Mouse (Mus musculus): ENCODE data around the gene Tssk1. TPM values are rescaled to one million over a fixed set of nuclear protein-coding genes. Genes with fewer than 3 reads are reported as not detected.

The Tssk1 gene
- total RNA-seq, 2 experiments from 2014 or later: not detected

DNA sequence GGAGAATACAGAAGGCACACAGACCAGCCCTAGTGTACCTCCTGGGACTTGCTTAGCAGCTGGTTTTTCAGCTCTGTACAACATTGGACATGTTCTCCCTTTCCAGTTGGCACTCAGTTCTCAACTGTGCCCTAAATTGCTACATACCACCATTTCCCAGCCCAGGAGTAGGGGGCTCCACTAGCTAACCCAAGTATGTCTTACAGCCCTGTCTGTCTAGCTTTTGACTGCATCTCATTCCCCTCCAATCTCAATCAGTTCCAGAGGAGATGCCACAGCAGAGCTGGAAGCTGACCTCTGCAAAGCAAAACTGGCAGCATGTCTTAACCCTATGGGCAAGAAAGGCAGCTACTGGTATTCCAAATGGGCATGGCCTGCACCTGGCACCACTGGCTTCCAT, 2.1 kb downstream of the Tssk1 start:
- DNase-seq (ENCODE audit: low spot score in 2 of 2): no peak

GRCm38 (mm10) chr16:17898462-17898861, 4.4 kb downstream of the Tssk1 start, which contains the start of the genes Dgcr2 and Tssk2:
Dgcr2 (minus strand) TSS chr16:17898562.
Tssk2 (plus strand) TSS chr16:17898637.
- DNase-seq (ENCODE audit: low spot score in 2 of 2): no peak

GRCm38 (mm10) chr16:17911052-17911595, 17.1 kb downstream of the Tssk1 start, which contains the start of gene Ess2:
Ess2 (minus strand) TSS chr16:17911348.
- peak; percentile 89 to 93 for DNase-seq (ENCODE audit: low spot score in 2 of 2)

DNA sequence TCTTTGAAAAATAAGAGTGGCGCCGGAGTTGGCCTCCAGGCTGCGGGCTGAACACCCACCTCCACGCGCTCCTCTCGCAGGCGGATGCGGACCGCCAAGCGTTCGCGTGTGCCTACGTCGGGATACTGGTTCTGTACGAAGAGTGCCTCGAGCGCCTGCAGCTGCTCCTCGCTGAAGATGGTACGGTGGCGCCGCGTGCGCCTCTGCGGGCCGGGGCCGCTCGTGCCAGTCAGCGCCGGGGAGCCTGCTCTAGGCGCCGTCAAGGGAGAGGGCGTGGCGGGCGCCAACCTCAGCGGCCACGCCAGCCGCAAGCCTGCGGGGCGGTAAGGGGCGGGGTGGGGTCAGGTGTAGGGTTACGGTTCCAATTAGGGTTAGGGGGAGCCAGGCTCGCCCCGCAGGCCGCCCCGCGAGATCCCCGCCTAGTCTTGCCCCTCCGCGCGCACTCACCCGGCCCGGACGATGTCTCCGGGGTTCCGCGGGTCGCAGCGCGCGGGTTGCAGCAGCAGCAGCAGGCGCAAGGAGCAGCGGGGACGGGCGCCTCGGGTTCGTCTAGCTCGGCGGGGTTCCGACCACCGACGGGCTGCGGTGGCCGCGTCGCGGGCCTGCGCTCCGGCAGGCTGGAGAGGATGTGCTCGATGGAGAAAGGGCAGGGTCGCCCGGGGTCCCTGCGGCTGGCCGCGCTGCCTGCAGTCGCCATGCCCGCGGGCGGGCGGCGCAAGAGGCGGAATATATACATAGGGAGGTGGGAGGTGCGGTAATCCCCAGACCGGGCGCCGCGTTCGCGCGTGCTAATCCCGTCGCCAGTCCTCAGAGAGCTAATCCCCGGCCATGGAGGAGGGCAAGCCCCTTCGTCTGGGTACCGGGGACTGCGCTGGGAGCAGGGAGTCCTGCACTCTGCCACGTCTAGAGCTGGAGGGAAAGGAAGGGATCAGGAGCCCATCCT, 20.6 kb downstream of the Tssk1 start, which contains the start of gene Gsc2:
Gene Gsc2 (minus strand): TSS at position 753 of the 943 bp plus-strand sequence.
- peak in 1 of 2 experiments; percentile 20 for DNase-seq (ENCODE audit: low spot score in 2 of 2)

DNA sequence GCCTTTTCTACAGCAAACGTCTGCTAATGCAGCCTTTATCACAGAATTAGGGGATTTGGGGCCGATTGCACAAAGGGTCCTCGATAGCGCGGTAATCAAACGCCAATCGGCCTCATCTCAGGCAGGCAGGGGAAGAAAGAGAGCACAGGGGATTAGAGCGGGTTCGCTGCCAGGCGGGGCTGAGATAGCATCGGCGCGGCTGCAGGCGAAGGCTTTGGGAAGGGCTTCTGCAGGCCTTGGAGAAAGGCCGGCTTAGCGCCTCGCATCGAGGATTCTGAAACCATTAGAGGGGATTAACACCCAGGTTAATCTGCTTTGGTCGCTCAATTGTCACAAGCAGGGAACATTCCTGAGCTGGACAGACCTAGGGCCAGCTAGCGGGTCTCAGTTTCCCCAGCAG, 26.6 kb downstream of the Tssk1 start:
- no peak for DNase-seq (ENCODE audit: low spot score in 2 of 2)

DNA sequence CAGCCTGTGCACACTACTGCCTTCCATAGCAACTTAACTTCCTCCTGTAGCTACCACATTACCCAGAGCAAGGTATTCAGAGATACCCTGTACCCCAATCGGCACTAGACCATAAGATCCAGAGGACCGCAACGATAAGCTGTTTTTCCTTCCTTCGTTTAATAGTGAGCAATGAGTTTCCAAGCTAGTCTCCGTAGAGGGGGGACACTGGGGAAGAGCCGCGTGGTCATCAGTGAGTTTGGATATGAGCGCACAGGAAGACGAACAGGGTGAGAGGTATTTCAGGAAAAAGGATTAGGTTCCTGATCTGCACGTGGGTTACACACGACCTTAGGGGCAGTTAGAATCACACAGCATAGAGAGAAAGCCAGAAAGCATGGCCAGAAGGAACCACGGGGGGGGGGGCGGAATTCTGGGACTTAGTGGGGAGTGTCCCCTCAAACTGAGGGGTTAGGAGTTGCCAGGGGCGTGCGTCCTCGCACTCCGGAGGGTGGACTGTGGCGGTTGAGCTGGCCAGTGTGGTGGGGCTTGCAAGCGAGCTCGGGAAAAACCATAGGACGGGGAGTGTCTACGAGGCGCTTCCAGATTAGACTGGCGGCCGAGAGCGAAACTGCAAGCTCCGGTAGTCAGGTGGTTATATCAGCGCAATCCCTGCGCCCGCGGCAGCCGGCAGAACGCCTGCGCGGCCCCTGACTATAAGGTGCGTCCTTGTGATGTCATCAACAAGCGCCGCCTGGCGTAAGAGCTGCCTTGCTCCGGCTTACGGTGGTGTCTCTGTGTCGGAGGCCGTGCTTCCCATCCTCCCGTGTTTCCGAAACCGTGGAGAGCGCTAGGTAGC, 27.5 kb downstream of the Tssk1 start:
- DNase-seq (ENCODE audit: low spot score in 2 of 2): peak; percentile 96 to 98

- DNase-seq (ENCODE audit: low spot score in 2 of 2): peak in 1 of 2 experiments; percentile 17
Observed at GRCm38 (mm10) chr16:17922163-17922538, 28.1 kb downstream of the Tssk1 start.

DNA sequence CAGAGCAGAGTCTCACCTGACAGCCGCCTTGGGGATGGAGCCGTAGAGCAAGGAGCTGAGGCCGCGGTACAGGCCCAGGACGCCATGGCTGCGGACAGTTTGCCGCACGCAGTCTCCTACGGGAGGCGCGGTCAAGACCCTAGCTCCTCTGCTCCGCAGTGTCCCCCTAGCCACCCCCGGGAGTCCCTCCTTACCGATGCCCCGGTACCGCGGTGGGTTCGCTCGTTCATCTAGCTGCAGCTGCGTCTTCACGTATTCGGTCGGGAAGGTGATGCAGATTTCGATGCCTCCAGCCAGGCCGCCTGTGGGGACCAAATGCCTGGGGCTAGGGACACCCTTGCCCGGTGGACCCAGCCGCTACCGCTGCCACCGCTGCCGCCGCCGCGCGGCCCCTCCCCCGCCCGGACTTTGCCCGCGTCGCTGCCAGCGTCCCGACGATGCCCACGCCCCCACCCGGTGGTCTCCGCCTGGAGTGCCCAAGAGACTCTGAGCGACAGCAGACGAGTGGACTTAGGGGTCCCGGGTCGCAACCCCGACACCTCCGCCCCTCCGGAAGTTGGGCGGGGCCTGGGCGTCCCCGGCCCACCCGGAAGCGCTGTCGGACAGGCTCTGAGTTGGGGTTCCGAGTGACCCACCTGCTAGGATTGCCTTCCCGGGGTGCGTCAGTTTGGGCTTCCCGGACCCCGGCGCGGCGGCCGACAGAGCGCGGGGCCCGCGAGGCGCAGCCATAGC, 33.5 kb downstream of the Tssk1 start:
- DNase-seq (ENCODE audit: low spot score in 2 of 2): peak; percentile 20 to 43

- DNase-seq (ENCODE audit: low spot score in 2 of 2): peak; percentile 73 to 85
Observed at GRCm38 (mm10) chr16:17928087-17928580, 34.1 kb downstream of the Tssk1 start, which contains the start of gene Slc25a1. Slc25a1 (minus strand) TSS chr16:17928219.

DNA sequence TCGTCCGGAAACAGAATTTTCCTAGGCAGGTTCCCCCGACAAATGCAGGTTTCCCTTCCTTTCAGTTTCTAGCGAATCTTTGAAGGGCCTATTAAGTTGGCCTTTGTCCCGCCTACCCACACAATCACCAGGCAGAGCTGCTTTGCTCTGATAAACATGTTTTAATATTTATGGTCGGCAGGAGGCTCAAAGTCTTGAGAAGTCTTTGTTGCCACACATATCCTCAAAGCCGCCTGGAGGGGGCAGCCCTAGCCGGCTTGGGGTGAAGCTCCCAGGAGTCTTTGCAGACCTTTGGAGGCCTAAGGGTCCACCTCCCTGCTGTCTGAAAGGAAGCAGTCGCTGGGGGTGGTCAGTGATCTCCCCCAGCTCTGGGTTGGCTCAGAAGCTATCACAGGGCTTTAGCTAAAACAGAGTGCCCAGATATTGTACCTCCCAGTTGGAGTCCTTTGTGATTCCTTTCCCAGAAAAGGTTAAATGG, 34.6 kb downstream of the Tssk1 start:
- peak; percentile 38 to 47 for DNase-seq (ENCODE audit: low spot score in 2 of 2)

DNA sequence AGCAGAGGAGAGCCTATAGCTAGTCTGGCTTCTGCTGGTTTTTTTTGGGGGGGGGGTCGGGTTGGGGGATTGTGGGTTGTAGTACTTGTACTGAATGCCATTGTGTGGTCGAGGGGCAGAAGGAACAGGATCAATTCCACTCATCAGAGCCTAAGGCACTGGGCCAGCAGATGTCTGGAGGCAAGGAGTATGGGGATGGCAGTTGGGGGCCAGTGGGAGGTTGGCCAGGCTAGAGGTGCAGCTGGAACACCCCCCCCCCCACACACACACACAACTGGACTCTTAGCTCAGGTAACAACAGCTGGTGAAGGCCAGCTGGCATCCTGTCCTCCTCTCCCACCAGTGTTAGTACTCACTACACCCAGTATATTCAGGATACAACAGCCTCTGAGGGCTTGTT, 35.2 kb downstream of the Tssk1 start:
- DNase-seq (ENCODE audit: low spot score in 2 of 2): no peak

DNA sequence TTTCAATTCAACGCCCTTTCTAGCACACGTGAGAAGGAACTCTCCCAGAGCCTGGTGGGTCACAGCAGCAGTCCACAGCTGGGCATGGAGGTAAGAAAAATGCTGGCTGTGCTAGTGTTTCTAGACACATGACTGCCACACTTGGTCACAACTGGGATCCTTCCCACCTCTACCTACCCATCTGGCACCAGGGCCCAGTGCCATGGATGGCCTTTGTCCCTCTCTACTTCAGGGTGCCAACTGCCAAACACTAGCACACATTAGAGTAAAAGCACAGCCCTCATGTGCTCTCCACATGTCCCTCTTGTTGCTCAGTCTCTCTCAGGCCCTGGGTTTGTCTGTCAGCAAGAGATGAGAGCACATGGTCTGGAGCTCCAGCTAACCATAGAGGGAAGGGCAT, 35.6 kb downstream of the Tssk1 start:
- no peak for DNase-seq (ENCODE audit: low spot score in 2 of 2)

DNA sequence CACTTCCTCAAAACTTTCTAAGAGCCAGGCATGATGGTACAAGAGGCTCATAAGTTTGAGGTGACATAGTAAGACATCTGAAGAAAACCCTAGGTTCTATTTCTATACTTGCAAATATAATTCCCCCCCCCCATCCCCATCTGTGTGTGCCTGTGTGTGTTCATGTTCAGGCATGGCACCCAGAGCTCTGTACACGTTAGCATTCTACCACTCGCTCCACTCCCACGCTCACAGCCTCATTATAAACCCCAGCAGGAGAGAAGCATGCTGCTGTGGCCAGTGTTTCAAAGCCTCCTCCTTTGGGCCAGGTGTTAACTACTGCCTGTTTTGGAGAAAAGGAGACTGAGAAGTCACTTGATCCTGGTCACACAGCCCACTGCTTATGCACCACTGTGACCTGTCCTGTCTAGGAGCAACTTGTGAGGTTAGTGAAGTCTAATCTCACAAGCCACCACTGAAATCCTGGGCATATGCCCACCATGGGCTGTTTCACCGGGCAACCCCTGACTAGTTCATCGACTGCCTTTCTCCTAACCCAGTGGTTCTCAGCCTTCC, 38.0 kb downstream of the Tssk1 start:
- DNase-seq (ENCODE audit: low spot score in 2 of 2): no peak

DNA sequence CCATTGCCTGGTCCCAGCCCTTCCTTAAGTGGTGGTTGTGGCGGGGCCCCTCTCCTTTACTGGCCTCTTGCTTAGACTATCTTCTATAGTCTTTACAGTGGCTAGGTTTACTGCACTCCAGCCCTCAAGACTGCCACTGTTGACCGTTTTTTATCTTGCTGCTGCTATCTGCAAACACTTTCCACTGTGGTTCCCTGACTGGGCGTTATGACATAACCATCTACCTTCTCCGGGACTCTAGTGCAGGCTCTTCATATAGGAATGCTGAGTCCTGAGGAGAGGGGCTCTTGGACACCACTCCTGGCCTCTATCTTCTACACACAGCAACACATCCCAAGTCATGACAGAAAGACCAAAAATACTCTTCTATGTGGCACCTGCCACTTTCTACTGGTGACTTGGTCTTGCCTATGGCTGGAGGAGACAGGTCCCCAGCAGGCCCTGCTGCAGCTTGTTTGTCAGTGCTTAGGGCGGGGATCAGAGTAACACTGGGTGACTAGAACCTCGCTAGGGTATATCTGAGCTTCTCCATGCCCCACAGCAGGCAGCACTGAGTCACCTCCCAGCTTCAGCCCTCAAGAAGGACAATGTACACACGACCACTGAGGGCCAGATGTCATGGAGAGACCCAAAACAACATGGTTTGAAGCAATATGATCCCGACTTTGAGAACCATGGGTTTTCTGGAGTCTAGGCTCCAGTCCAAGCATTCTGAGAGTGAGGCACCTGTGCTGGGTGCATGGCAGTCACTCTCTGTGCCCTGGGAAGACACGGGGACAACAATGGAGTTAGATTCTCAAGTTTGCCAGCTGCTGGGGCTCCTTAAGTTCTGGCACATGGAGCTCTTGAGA, 39.8 kb downstream of the Tssk1 start:
- no peak for DNase-seq (ENCODE audit: low spot score in 2 of 2)

- DNase-seq (ENCODE audit: low spot score in 2 of 2): no peak
Observed at GRCm38 (mm10) chr16:17934445-17934910, 40.5 kb downstream of the Tssk1 start.

DNA sequence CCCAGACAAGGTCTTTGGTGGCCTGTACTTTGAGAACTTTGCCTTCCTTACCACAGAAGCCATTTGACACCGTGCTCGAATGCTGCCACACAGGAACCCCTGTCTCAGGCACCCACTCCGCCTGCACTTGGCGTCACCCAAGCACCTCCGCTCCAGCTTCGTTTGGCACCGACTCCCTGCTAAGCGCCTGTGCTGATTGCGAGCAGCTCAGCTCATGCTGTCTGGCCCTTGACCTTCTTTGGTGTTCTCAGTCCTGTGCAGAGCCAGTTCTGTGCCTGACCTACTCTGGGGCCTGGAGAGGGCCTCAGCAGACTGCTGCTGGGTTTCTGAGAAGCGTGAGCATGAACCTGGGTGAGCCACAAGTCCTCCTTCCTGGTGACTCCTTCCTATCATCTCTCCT, 42.8 kb downstream of the Tssk1 start:
- no peak for DNase-seq (ENCODE audit: low spot score in 2 of 2)

- no peak for DNase-seq (ENCODE audit: low spot score in 2 of 2)
Observed at GRCm38 (mm10) chr16:17938187-17938586, 44.2 kb downstream of the Tssk1 start.

- peak; percentile 54 to 61 for DNase-seq (ENCODE audit: low spot score in 2 of 2)
Observed at GRCm38 (mm10) chr16:17938821-17939220, 44.8 kb downstream of the Tssk1 start.

DNA sequence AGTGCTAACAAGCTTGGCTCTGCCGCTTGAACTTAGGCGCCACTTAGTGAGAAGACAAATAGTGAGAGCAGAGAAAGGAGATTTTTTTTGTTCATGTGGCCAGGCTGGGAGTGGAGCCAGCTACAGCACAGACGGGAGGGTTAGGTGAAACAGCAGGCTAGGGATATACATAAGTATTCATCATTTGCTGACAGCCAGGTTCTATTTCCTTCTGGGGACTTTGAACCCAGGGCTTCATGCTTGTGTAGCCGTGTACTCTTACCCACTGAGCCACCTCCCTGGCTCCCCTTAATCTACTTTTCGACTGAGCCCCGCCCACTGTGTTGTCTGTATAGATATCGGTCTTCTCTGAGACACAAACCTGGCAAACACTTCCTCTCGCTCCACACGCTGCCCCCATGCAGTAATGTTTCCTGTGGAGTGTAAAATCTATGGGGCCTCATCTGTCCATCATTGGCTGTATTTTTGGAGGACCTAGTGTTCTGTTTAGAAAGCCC, 45.3 kb downstream of the Tssk1 start:
- no peak for DNase-seq (ENCODE audit: low spot score in 2 of 2)

Measured in left cerebral cortex, adult 18-20 months (tissue).